ENCODE assay signal across 11 mouse cellular contexts in the genomic region with DNA sequence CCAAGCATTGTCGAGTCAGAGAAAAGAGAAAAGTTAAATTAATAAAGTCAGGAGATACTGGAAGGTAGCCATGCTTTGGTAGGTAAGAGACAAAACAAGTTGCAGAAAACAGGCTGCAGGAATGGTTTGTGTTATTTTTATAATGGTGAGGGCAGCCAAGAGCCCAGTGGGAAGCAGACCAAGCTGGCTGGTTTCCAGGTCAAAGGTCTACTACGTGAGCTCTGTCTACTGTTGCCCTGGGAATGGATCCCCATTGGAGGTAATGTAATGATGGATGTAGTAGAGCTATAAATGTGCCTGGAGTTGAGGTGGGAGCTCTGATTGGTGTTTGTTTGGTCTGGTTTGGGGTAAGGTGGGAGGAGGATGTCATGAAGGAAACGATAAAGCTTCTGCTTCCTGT. TPM values are rescaled to one million over a fixed set of nuclear protein-coding genes. Genes with fewer than 3 reads are reported as not detected.
DNase-seq lines count a peak whose midpoint lies in the region; ATAC-seq and TF ChIP-seq lines count a peak whose summit lies in the region.
"Had no signal": no experiment of that assay in that cellular context is flagged by ENCODE, and none has a peak within 500 bp of the region (broad histone marks: within the 10 kb centered on the region; RNA-seq: fewer than 3 reads in every experiment).

No protein-coding gene starts in this region.

- H3K9me3 ChIP-seq in kidney, embryonic 14.5 days (ENCODE audit: control insufficient read depth, low read length): no peaks in the 10 kb centered on the region
- no peaks in the 10 kb centered on the region for H3K9me3 ChIP-seq in forebrain, embryonic 15.5 days
- H3K9me3 ChIP-seq in embryonic facial prominence, embryonic 10.5 days: no peaks in the 10 kb centered on the region
- H3K9me3 ChIP-seq: heart, embryonic 13.5 days; neural tube, embryonic 12.5 days had no signal

- no peaks in the 10 kb centered on the region for H3K36me3 ChIP-seq in kidney, embryonic 14.5 days (ENCODE audit: control insufficient read depth, insufficient read depth, low read length)
- H3K36me3 ChIP-seq in forebrain, embryonic 15.5 days: no peaks in the 10 kb centered on the region
- no peaks in the 10 kb centered on the region for H3K36me3 ChIP-seq in embryonic facial prominence, embryonic 10.5 days (replicated peaks)
- H3K36me3 ChIP-seq: heart, embryonic 13.5 days; neural tube, embryonic 12.5 days had no signal

- TF ChIP-seq CTCF in lung, adult 2 months (IDR thresholded peaks at IDR 0.05; ENCODE audit: insufficient read depth, low read length): no peak

- H3K4me3 ChIP-seq in lung, adult 2 months (replicated peaks; ENCODE audit: extremely low read depth, low read depth, low read length): no peak overlapping the region
- no peak overlapping the region for H3K4me3 ChIP-seq in kidney, embryonic 14.5 days (ENCODE audit: low read length)
- no peak overlapping the region for H3K4me3 ChIP-seq in forebrain, embryonic 15.5 days
- H3K4me3 ChIP-seq in embryonic facial prominence, embryonic 10.5 days: no peak overlapping the region
- H3K4me3 ChIP-seq: heart, embryonic 13.5 days; neural tube, embryonic 12.5 days had no signal

- no peak overlapping the region for H3K27ac ChIP-seq in kidney, embryonic 14.5 days (ENCODE audit: low read depth, low read length)
- H3K27ac ChIP-seq in forebrain, embryonic 15.5 days (replicated peaks): no peak overlapping the region
- no peak overlapping the region for H3K27ac ChIP-seq in embryonic facial prominence, embryonic 10.5 days (replicated peaks)
- H3K27ac ChIP-seq: heart, embryonic 13.5 days; neural tube, embryonic 12.5 days had no signal

- WGBS in lung, adult 2 months: 33% methylated on average over 3 of the region's 3 CpGs
- WGBS in kidney, embryonic 14.5 days: 32% methylated on average over 3 of the region's 3 CpGs
- 66% methylated on average over 3 of the region's 3 CpGs for WGBS in forebrain, embryonic 15.5 days
- WGBS in embryonic facial prominence, embryonic 10.5 days: 74% methylated on average over 3 of the region's 3 CpGs

- no peak overlapping the region for H3K4me2 ChIP-seq in kidney, embryonic 14.5 days (replicated peaks; ENCODE audit: low read depth, low read length)
- no peak overlapping the region for H3K4me2 ChIP-seq in forebrain, embryonic 15.5 days (replicated peaks)
- H3K4me2 ChIP-seq: heart, embryonic 13.5 days; neural tube, embryonic 12.5 days had no signal

- ATAC-seq in kidney, embryonic 14.5 days (ENCODE audit: low FRiP score, low TSS enrichment): peak; percentile 65; the same call in 1 of the 2 replicates
- no peak for ATAC-seq in forebrain, embryonic 15.5 days (replicated peaks)

- H3K4me1 ChIP-seq in lung, adult 2 months (ENCODE audit: control insufficient read depth, insufficient read depth, low read length): no peaks in the 10 kb centered on the region
- H3K4me1 ChIP-seq in kidney, embryonic 14.5 days (ENCODE audit: control insufficient read depth, insufficient read depth, low read length): no peaks in the 10 kb centered on the region
- H3K4me1 ChIP-seq in forebrain, embryonic 15.5 days: no peaks in the 10 kb centered on the region
- H3K4me1 ChIP-seq in embryonic facial prominence, embryonic 10.5 days: no peaks in the 10 kb centered on the region
- H3K4me1 ChIP-seq: heart, embryonic 13.5 days; neural tube, embryonic 12.5 days had no signal

- H3K27me3 ChIP-seq in kidney, embryonic 14.5 days (ENCODE audit: control insufficient read depth, insufficient read depth, low read length): no peaks in the 10 kb centered on the region
- no peaks in the 10 kb centered on the region for H3K27me3 ChIP-seq in forebrain, embryonic 15.5 days
- H3K27me3 ChIP-seq in embryonic facial prominence, embryonic 10.5 days (replicated peaks; ENCODE audit: low read depth, poor library complexity, severe bottlenecking): no peaks in the 10 kb centered on the region
- H3K27me3 ChIP-seq: heart, embryonic 13.5 days; neural tube, embryonic 12.5 days had no signal

- H3K9ac ChIP-seq in kidney, embryonic 14.5 days (ENCODE audit: low read depth, low read length): no peak overlapping the region
- H3K9ac ChIP-seq in forebrain, embryonic 15.5 days (replicated peaks): no peak overlapping the region
- H3K9ac ChIP-seq: heart, embryonic 13.5 days; neural tube, embryonic 12.5 days had no signal

- peak; percentile 34 to 45 for DNase-seq in lung, postnatal 4 days
- no peak for DNase-seq in lung, adult 2 months
- DNase-seq in heart, adult 8-10 months (ENCODE audit: low spot score): peak; percentile 55
- DNase-seq in yolk sac, embryonic 10.5 days (ENCODE audit: low spot score): no peak
- no peak for DNase-seq in embryonic facial prominence, embryonic 10.5 days (ENCODE audit: low spot score)
- DNase-seq: spleen, adult 18-20 months; thymus, postnatal 25 days had no signal

- TF ChIP-seq POLR2A in lung, adult 2 months (IDR thresholded peaks at IDR 0.05; ENCODE audit: borderline replicate concordance, extremely low read depth, low read depth, low read length): no peak

RNA-seq across cellular contexts. Expression of gene Oscar, which starts 6.9 kb away (rescaled TPM):
- polyA plus RNA-seq in lung, adult 2 months (2012; rRNA removed): 0.18 and 0.28 TPM in 2 replicates
- total RNA-seq in heart, adult 8-10 months (2022): under 1 TPM; 0.14 to 0.16 (median 0.15) TPM
- polyA plus RNA-seq in kidney, embryonic 14.5 days (2014; fragmentation: Nextera tagmentation; extraction: Ambion mirVana): 0.15 and 0.39 TPM in 2 replicates
- 0.31 and 0.40 TPM in 2 replicates for polyA plus RNA-seq in forebrain, embryonic 15.5 days (2015; fragmentation: Nextera tagmentation; extraction: Ambion mirVana)
- 0.13 TPM in 1 of 2 replicates, not detected in the other for polyA plus RNA-seq in embryonic facial prominence, embryonic 10.5 days (2016; fragmentation: Nextera tagmentation; extraction: Ambion mirVana)
- polyA plus RNA-seq: heart, embryonic 13.5 days had no signal

RNA-seq across cellular contexts. Expression of gene Ndufa3, which starts 8.1 kb away (rescaled TPM):
- polyA plus RNA-seq in lung, adult 2 months (2012; rRNA removed): 151 and 167 TPM in 2 replicates
- 1,000 to 10,000 TPM; 2,114 to 2,277 (median 2,237) TPM for total RNA-seq in heart, adult 8-10 months (2022)
- 463 and 564 TPM in 2 replicates for polyA plus RNA-seq in kidney, embryonic 14.5 days (2014; fragmentation: Nextera tagmentation; extraction: Ambion mirVana)
- 378 and 431 TPM in 2 replicates for polyA plus RNA-seq in forebrain, embryonic 15.5 days (2015; fragmentation: Nextera tagmentation; extraction: Ambion mirVana)
- polyA plus RNA-seq in embryonic facial prominence, embryonic 10.5 days (2016; fragmentation: Nextera tagmentation; extraction: Ambion mirVana): 365 and 398 TPM in 2 replicates

RNA-seq across cellular contexts. Expression of gene Tfpt, which starts 20.6 kb away (rescaled TPM):
- 6.3 and 8.2 TPM in 2 replicates for polyA plus RNA-seq in lung, adult 2 months (2012; rRNA removed)
- 10 to 100 TPM; 17.4 to 22.9 (median 18.9) TPM for total RNA-seq in heart, adult 8-10 months (2022)
- 24.2 and 34.9 TPM in 2 replicates for polyA plus RNA-seq in kidney, embryonic 14.5 days (2014; fragmentation: Nextera tagmentation; extraction: Ambion mirVana)
- polyA plus RNA-seq in forebrain, embryonic 15.5 days (2015; fragmentation: Nextera tagmentation; extraction: Ambion mirVana): 33.8 and 37.4 TPM in 2 replicates
- 31.0 and 33.0 TPM in 2 replicates for polyA plus RNA-seq in embryonic facial prominence, embryonic 10.5 days (2016; fragmentation: Nextera tagmentation; extraction: Ambion mirVana)

RNA-seq across cellular contexts. Expression of gene Prpf31, which starts 20.7 kb away (rescaled TPM):
- polyA plus RNA-seq in lung, adult 2 months (2012; rRNA removed): 19.2 and 24.9 TPM in 2 replicates
- total RNA-seq in heart, adult 8-10 months (2022): 10 to 100 TPM; 21.4 to 28.6 (median 25.2) TPM
- polyA plus RNA-seq in kidney, embryonic 14.5 days (2014; fragmentation: Nextera tagmentation; extraction: Ambion mirVana): 89.4 and 114 TPM in 2 replicates
- polyA plus RNA-seq in forebrain, embryonic 15.5 days (2015; fragmentation: Nextera tagmentation; extraction: Ambion mirVana): 108 TPM in 2 replicates
- polyA plus RNA-seq in embryonic facial prominence, embryonic 10.5 days (2016; fragmentation: Nextera tagmentation; extraction: Ambion mirVana): 179 and 183 TPM in 2 replicates

RNA-seq across cellular contexts. Expression of gene Cnot3, which starts 36.0 kb away (rescaled TPM):
- 59.6 and 62.2 TPM in 2 replicates for polyA plus RNA-seq in lung, adult 2 months (2012; rRNA removed)
- total RNA-seq in heart, adult 8-10 months (2022): 10 to 100 TPM; 19.5 to 26.0 (median 23.2) TPM
- polyA plus RNA-seq in kidney, embryonic 14.5 days (2014; fragmentation: Nextera tagmentation; extraction: Ambion mirVana): 67.3 and 74.0 TPM in 2 replicates
- polyA plus RNA-seq in forebrain, embryonic 15.5 days (2015; fragmentation: Nextera tagmentation; extraction: Ambion mirVana): 49.5 and 51.7 TPM in 2 replicates
- 85.6 and 88.0 TPM in 2 replicates for polyA plus RNA-seq in embryonic facial prominence, embryonic 10.5 days (2016; fragmentation: Nextera tagmentation; extraction: Ambion mirVana)

Comparison
In these comparisons a context has a peak if more than half of its experiments do, and no peak if none do; other contexts are left out.
1. DNase-seq: peak in lung, postnatal 4 days (2 of 2) and heart, adult 8-10 months (single experiment); none in lung, adult 2 months (single experiment), yolk sac, embryonic 10.5 days (single experiment) and embryonic facial prominence, embryonic 10.5 days (single experiment).